Mouse (Mus musculus): ENCODE results near the gene Tmem266.

DNA sequence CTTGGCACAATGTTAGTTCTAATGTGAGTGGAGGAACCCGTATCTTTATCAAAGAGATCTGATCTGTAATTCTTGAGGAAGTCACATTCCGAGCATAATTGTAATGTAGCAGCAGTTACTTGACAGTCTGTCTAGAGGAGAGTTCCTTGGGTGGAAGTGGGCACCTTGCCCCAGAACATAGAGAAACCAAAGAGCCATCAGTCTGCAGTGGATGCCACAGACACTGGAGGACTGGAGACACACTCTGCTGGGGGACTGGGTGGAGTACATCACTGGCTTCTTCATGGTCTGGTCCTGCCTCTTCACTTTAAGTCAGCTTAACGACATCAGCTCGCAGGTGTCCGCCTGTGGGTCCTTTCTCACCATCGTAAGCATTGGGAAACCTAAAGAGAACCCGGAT is 17.5 kb downstream of the Tmem266 start:
- TF ChIP-seq POLR2A (IDR thresholded peaks at IDR 0.05; ENCODE audit: borderline replicate concordance, insufficient read depth, low read length) (no peak), CTCF (IDR thresholded peaks at IDR 0.05; ENCODE audit: borderline replicate concordance, insufficient read depth, low read depth, low read length) (no peak)

Measured in cerebellum, adult 2 months (tissue).